Mouse (Mus musculus) heart, postnatal 14 days (tissue): ENCODE measurements around the gene Plekhj1. TPM values are rescaled to one million over a fixed set of nuclear protein-coding genes. Genes with fewer than 3 reads are reported as not detected.

Source experiments
- DNase-seq, 2 experiments: peaks; one replicate each; pipeline ENCODE4 v3.0.0; 2021 to 2022
- intact Hi-C: fragments of 180-260 bp; cut with DNase I; formaldehyde crosslinking; loops from one replicate; pipeline ENCODE4 v1.15.1; 2025
- total RNA-seq, 2 experiments: library from RNA; stranded (reverse); gene quantifications; 2 replicates each; pipeline ENCODE4 v1.2.3; 2021

The Plekhj1 gene
- total RNA-seq, 2 experiments from 2014 or later, result 35.7 to 36.3 TPM

GRCm38 (mm10) chr10:80790761-80791404, 7.5 kb downstream of the Plekhj1 start:
- intact Hi-C loops, result no loop called here
- no peak for DNase-seq

- peak in 1 of 2 experiments; percentile 59 for DNase-seq
- intact Hi-C loops, result no loop called here
Measured at GRCm38 (mm10) chr10:80787517-80787916, 10.9 kb downstream of the Plekhj1 start.

GRCm38 (mm10) chr10:80785963-80786362, 12.5 kb downstream of the Plekhj1 start:
- intact Hi-C loops, result no loop called here
- no peak for DNase-seq

- DNase-seq, result no peak
- intact Hi-C loops, result no loop called here
Measured at GRCm38 (mm10) chr10:80784871-80785270, 13.6 kb downstream of the Plekhj1 start.

GRCm38 (mm10) chr10:80784302-80784701, 14.1 kb downstream of the Plekhj1 start:
- no peak for DNase-seq
- intact Hi-C loops, result no loop called here

GRCm38 (mm10) chr10:80779565-80779964, 18.9 kb downstream of the Plekhj1 start:
- DNase-seq, result no peak
- intact Hi-C loops, result no loop called here

GRCm38 (mm10) chr10:80777123-80777522, 21.3 kb downstream of the Plekhj1 start:
- intact Hi-C loops, result no loop called here
- no peak for DNase-seq

GRCm38 (mm10) chr10:80776358-80776869, 22.0 kb downstream of the Plekhj1 start:
- intact Hi-C loops, result no loop called here
- no peak for DNase-seq

- intact Hi-C loops, result loop anchor here (2.0 kb wide), 1 partner anchor 17 kb away; no protein-coding TSS in a partner anchor
- no peak for DNase-seq
Measured at GRCm38 (mm10) chr10:80775731-80776130, 22.7 kb downstream of the Plekhj1 start.

- intact Hi-C loops, result loop anchor here (1.0 to 2.0 kb wide), 2 partner anchors 16 to 27 kb away; no protein-coding TSS in a partner anchor
- no peak for DNase-seq
Measured at GRCm38 (mm10) chr10:80774981-80775380, 23.4 kb downstream of the Plekhj1 start.

- intact Hi-C loops, result loop anchor here (1.0 to 2.0 kb wide), 2 partner anchors 16 to 26 kb away; no protein-coding TSS in a partner anchor
Measured at GRCm38 (mm10) chr10:80774549-80774948, 23.9 kb downstream of the Plekhj1 start.

GRCm38 (mm10) chr10:80773816-80774215, 24.6 kb downstream of the Plekhj1 start:
- DNase-seq, result no peak
- intact Hi-C loops, result loop anchor here (1.0 to 2.0 kb wide), 2 partner anchors 15 to 26 kb away; no protein-coding TSS in a partner anchor

More at GRCm38 (mm10) chr10:80774549-80774948, 23.9 kb downstream of the Plekhj1 start:
- DNase-seq, result peak; percentile 80 to 91

- no peak for DNase-seq
- intact Hi-C loops, result no loop called here
Measured at GRCm38 (mm10) chr10:80768365-80768764, 30.1 kb downstream of the Plekhj1 start.

GRCm38 (mm10) chr10:80766161-80766815, 32.1 kb downstream of the Plekhj1 start:
- intact Hi-C loops, result no loop called here
- peak in 1 of 2 experiments; percentile 36 for DNase-seq

GRCm38 (mm10) chr10:80765746-80766145, 32.7 kb downstream of the Plekhj1 start:
- intact Hi-C loops, result no loop called here

GRCm38 (mm10) chr10:80763502-80763901, 34.9 kb downstream of the Plekhj1 start:
- DNase-seq, result no peak
- intact Hi-C loops, result no loop called here

More at GRCm38 (mm10) chr10:80765746-80766145, 32.7 kb downstream of the Plekhj1 start:
- DNase-seq, result no peak

- no peak for DNase-seq
- intact Hi-C loops, result no loop called here
Measured at GRCm38 (mm10) chr10:80761821-80762220, 36.6 kb downstream of the Plekhj1 start.

- intact Hi-C loops, result no loop called here
- no peak for DNase-seq
Measured at GRCm38 (mm10) chr10:80760596-80761524, 37.6 kb downstream of the Plekhj1 start.

GRCm38 (mm10) chr10:80758651-80759050, 39.8 kb downstream of the Plekhj1 start:
- intact Hi-C loops, result loop anchor here (2.0 kb wide), 1 partner anchor 16 kb away; no protein-coding TSS in a partner anchor
- DNase-seq, result no peak

- peak; percentile 82 to 90 for DNase-seq
- intact Hi-C loops, result loop anchor here (2.0 kb wide), 1 partner anchor 17 kb away; no protein-coding TSS in a partner anchor
Measured at GRCm38 (mm10) chr10:80757717-80758116, 40.7 kb downstream of the Plekhj1 start.
